Mouse (Mus musculus) kidney, postnatal 10 days (tissue): ENCODE results near the gene Trpv1.

Experiments
- DNase-seq: peaks from one replicate; pipeline ENCODE4 v3.0.0; 2021; ENCODE audit warnings: mixed read lengths

Trpv1 gene

DNA sequence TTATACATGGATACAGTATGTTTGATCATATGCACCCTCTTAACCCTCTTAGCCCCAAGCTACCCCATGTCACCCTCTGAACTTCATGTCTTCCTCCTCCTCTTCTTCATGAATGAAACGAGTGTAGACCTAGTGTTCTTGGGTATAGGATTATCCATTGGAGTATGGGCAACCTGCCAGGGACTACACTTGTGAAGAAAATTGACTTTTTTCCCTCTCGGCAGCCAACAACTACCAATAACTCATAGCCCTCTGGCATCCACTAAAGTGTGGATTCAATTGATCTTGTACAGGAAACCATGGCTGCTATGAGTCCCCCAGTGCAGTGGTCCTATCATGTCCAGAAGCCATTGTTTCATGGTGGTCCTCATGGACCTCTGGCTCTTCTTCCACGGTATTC is 2.6 kb downstream of the Trpv1 start:
- DNase-seq, result no peak

DNA sequence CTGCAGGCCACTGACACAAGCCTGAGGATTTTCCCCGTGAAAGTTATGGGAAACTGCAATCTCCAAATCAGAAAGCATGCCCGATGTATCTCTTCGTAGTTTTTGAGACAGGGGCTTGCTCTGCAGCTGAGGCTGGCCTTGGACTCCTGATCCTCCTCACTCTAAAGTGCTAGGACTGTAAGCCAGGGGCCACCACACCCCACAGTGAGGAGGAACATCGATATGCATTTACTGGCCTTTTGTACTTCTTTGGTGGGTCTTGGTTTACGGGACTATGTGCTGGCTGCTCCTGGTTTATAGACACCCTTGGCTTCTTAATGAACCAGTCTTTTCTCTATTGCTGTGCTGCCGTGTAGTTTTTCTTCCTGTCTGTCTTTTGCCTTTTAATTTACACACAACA is 8.1 kb downstream of the Trpv1 start:
- no peak for DNase-seq

DNA sequence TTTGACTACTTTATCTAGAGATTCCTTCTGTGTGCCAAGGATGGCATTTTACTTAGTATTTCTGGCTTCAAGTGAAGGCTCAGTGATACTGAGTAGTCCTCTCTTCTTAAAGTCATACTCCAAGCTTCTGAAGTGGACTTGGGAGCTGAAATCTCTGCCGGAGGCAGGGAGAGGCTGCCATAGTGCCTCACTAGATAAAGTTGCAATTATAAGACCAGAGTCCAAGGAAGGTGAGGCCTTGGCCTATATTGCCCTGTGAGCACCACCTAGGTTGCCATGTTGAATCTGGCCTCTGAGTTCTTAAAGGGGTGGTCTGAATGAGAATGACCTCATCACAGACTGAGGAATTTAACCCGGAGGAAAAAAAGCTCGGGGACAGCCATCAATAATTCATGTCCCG is 8.7 kb downstream of the Trpv1 start:
- no peak for DNase-seq

DNA sequence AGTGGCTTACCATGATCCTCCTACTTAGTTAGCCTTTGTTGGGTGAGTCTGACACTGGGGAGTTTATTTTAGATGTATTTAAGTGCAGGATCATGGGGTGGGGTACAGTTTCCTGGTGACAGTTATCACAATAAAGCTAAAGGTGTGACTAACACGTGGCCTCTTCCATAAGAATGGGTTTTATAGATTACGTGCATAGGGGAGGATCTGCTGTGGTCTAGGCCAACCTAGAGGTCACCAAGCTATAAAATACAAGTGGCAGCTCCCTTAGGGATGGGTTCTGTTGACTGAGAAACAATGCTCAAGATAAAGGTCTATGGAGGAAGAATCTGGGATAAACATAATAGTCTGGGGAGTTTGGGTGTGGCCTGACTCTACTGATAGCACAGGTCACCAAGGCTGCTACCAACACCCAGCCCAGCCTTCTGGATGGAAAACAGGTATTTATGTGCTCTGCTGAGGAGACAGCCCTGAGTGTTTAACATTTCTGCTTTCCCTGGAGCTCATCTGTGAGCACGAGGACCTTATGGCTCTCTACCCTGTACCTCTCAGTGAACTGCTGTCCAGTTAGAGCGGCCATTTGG is 23.4 kb downstream of the Trpv1 start:
- no peak for DNase-seq

DNA sequence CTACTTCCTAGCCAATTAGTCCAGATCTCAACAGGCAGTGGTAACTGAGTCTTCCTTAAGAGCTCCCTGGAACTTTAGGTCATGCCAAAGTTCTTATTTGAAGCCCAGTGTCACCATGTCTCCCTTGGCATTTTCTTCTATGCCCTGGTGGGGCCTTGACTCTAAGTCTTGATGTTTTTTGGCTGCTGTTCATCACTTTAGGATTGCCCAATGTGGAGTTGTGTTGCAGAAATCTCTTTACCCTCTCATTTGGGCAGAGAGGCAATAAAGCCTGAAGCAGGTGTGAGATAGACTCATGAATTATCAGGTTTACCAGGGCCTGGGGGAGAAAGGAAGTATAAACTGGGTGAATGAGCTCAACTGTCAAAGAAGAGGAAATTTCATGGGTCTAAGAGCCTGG is 24.6 kb downstream of the Trpv1 start:
- no peak for DNase-seq

DNA sequence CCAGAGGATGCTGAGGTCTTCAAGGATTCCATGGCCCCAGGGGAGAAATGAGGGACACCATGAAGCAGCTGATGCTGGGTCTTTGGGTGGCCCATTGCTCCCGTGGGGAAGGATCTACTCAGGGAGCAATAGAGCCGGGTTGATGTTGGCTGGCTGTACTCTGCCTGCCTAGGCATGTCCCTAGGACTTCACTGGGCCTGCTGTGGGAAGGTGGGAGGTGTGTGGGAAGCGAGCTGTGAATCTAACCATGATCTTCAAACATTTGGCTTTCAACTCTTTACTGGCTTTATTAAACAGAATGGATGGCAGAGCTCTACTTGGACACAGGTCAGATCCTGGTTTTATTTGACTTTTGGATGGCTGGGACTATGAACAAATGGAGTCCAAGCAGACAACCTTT is 26.4 kb downstream of the Trpv1 start:
- no peak for DNase-seq

DNA sequence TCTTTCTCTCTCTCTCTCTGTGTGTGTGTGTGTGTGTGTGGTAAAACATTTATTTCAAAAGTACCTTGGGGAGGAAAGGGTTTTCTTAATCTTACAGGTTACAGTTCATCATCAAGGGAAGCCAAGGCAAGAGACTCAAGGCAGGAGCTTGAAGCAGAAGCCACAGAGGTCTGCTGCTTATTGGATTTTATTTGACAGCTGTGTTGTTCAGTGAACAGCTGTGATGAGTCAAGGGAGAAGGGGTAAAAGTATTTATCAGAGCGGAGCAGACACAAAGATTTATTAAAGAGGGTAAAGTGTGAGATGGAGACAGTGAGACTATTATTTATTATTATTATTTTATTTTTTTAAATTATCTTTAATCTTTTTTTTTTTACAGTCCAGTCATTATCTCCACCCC is 27.3 kb downstream of the Trpv1 start:
- no peak for DNase-seq

DNA sequence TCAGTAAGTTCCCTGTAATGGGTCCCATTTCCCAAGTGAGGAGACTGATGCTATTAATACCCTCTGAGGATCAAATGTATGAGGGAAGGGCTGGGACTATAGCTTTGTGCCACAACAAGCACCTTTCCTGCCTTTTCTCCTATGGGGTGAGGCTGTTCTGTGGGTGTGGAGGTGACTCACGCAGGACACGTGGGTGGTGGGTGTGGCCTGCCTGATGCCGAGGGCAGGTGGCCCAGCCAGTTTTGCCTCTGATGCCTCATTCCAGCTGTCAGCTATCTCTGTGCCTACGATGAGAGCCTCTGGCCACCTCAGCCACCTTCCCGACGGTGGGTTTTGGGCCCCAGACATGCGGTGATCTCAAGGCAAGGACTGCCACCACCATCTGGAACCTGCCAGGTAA is 33.2 kb downstream of the Trpv1 start, which contains the start of gene Trpv3:
TSS of gene Trpv3 (plus strand) at position 122 of the 400 bp plus-strand sequence.
- DNase-seq, result no peak

DNA sequence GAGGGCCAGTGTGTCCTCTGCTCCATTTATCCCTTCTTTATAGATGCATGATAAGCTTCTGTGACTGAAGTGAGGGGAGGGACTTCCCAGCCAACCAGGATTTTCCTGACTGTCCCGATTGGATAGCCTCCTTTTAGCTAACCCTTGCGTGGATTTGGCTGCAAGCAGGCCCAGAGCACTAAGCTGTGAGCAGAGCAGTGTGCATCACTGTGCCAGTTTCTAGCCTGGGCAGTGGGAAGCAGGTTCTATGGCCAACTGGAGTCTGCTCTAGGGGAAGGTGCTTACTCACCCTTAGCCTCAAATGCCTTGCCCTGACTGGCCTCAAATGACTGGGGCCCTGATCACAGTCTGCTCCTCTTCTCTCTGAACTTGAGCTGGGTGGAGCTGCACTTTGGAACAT is 40.7 kb downstream of the Trpv1 start:
- DNase-seq, result no peak

DNA sequence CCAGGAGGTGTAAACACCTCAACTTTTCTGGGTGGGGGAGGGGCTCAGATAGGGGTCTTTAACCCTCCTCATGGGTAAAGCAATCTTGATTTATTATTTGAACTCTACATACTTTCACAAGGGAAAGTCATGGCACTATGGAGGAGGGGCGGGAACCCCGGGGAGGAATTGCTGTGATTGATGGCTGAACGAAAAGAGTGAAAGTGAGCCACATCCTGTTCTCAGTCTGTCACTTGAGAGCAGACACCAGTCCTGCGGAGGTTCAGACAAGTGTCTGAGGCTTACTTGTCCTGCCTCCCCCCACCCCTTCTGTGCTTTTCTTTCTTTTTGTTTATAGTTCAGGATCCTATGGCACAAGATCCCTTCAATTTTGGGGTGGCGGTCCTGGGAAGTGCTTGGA is 46.6 kb downstream of the Trpv1 start:
- DNase-seq, result no peak

DNA sequence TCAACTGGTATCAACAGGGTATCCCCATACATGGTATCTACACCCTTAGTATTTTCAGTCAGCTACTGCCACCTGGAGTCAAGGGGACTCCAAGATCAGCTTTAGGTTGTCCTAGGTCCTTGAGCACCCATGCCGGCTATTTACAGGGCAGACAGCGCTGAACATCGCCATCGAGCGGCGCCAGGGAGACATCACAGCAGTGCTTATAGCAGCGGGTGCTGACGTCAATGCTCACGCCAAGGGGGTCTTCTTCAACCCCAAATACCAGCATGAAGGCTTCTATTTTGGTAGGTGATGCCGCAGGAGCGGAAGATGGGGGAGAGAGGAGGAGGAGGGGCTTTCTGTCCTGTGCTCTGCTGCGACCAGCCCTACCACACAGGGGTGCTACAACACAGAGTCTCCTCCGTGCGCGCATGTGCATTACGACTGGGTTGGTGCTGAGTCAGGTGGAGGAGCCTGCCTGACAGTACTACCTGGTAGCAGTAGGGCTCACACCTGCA is 47.5 kb downstream of the Trpv1 start:
- DNase-seq, result peak; percentile 71

DNA sequence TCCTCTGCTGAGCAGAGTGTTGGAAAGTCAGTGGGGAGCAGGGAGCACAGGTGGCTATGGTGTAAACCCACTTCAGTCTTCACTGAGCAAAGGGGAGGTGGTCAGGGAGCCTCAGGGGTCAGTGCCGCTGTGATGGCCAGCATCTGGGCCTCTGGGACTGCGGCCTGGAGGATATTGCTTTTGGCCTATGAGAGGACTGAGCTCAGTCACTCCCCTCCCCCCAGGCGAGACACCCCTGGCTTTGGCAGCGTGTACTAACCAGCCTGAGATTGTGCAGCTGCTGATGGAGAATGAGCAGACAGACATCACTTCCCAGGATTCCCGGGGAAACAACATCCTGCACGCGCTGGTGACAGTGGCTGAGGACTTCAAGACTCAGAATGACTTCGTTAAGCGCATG is 49.3 kb downstream of the Trpv1 start:
- peak; percentile 79 for DNase-seq

DNA sequence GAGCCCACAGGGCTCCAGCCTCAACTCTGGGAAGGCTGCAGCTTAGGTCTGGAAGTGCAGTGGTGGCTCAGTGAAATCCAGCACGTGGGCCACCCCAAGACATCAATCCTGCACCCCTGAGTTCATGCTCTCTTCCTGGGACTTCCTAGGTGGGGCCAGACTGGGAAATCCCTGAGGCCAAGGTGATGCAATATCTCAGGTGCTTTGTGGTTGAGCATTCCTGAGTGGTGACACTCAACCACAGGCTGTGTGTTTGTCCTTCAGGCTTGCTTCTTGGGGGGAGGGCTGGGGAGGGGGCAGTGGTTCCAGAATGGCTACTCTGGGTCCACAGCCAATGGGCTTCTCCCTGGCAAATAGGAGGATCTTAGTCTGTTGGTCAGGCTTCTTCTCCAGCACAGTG is 49.8 kb downstream of the Trpv1 start:
- DNase-seq, result no peak

DNA sequence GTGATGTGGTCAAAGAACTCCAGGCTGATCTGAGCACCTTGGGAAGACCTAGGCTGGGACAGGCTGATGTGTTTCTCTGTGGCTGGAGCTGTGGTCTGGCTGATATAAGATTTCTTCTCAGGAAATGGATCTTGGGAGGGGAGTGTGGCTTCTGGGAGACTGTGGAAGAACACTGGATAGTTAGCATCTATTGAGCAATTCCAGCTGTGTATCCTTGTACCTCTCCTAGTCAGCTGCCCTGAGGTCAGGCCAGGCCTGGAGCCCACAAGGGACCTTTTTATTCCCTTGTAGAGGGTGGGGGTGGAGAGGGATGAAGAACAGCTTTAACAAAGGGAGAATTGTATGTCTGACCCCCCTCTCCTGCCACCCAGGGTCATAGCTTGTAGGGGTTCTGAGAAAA is 50.3 kb downstream of the Trpv1 start:
- DNase-seq, result no peak

DNA sequence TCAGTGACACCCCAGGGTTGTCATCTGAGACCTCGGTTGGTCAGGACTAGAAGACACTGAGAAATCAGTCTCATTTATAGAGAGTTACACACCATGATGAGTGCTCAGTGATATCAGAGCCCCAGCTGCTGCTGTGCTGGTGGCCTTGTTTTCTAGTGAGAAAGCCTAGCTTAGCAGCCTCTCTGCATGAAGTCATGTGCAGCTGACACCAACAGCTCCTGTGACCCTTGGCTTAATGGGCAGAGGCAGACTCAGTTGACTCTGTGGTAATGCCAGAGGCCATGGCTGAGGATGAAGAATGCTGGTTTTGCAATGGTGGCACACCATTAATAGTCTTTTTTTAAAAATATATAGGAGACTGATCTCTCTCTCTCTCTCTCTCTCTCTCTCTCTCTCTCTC is 55.5 kb downstream of the Trpv1 start:
- DNase-seq, result no peak

DNA sequence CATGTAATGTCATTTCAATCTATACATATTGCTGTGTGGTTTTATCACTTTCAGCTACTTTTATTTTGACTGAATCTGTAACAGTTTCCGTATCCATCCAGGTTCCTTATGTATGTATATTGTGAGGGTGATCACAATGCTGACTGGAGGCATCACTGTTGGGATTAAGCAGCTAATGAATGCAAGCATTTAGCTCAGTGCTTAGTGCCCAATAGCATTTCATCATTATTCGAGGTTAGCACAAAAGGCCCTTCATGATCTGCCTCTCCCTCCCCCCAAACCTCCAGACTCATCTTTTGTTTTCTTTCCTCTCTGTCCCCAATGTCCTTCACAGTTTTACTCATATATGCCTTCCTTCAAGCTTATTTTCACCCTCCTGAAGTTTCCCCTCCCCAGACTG is 69.0 kb downstream of the Trpv1 start:
- no peak for DNase-seq
